Mouse (Mus musculus): ENCODE data around the gene H2-Eb1. TPM values are rescaled to one million over a fixed set of nuclear protein-coding genes. Genes with fewer than 3 reads are reported as not detected.
A peak's percentile ranks its signal among the peaks of the same experiment; 100 is the strongest.

Gene H2-Eb1
- polyA plus RNA-seq, 1 experiment from 2014 or later = 11.1 TPM

DNA sequence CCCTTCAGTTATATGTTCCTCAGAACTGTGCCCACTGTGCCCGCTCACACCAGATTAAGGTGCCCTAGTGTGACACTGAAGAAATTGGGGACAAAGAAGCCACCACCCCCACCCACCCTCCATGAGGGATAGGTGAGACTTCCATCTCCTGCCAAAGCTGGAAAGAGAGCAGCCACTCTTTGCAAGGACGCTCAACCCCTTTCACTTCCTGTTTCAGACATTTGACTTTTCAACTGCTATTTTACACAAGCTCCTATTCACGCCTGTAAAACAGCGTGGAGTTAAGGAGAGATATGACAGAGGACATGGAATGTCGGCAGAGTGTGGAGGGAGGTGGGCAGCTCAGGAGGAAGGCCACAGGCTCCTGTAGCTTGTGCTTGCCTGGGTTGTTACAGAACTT lies 19.2 kb upstream of the H2-Eb1 start:
- Histone ChIP-seq H3K9ac (ENCODE audit: low read depth, low read length) (no peak overlapping the region), H3K4me3 (ENCODE audit: low read length) (no peak overlapping the region), H3K4me2 (ENCODE audit: low read depth, low read length) (no peak overlapping the region), H3K27me3 (replicated peaks; ENCODE audit: control insufficient read depth, insufficient read depth, low read length) (no peaks in the 10 kb centered on the region), H3K27ac (ENCODE audit: low read length) (no peak overlapping the region), H3K9me3 (ENCODE audit: control insufficient read depth, low read length) (no peaks in the 10 kb centered on the region), H3K4me1 (ENCODE audit: control insufficient read depth, insufficient read depth, low read length) (no peaks in the 10 kb centered on the region), H3K36me3 (ENCODE audit: control insufficient read depth, insufficient read depth, low read length) (no peaks in the 10 kb centered on the region)
- WGBS = 74% methylated on average over 5 of the region's 5 CpGs
- ATAC-seq = no peak

DNA sequence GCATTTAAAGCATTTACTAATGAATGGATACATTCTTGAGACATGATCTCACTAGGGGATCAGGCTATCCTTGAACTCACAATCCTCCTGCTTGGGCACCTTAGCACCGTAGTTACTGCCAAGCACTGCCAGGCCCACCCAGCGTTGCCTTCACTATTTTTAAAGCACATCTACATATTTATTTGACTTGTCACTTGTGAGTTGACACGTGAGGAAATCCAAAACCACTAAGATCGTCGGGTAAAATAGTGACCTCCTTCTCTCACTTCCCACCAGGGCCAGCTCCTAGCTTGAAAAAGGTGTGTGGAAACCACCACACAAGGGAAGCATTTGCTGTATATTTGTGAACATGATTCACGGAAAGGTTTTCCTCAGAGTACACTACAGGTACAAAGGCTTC lies 18.7 kb upstream of the H2-Eb1 start:
- no peak overlapping the region for H3K4me3 ChIP-seq (ENCODE audit: low read length)
- no peaks in the 10 kb centered on the region for H3K36me3 ChIP-seq (ENCODE audit: control insufficient read depth, insufficient read depth, low read length)
- no peak for ATAC-seq
- no peaks in the 10 kb centered on the region for H3K27me3 ChIP-seq (replicated peaks; ENCODE audit: control insufficient read depth, insufficient read depth, low read length)
- no peak overlapping the region for H3K4me2 ChIP-seq (ENCODE audit: low read depth, low read length)
- 61% methylated on average over 6 of the region's 6 CpGs for WGBS
- no peak overlapping the region for H3K27ac ChIP-seq (ENCODE audit: low read length)
- no peaks in the 10 kb centered on the region for H3K4me1 ChIP-seq (ENCODE audit: control insufficient read depth, insufficient read depth, low read length)
- no peak overlapping the region for H3K9ac ChIP-seq (ENCODE audit: low read depth, low read length)
- H3K9me3 ChIP-seq (ENCODE audit: control insufficient read depth, low read length) = no peaks in the 10 kb centered on the region

DNA sequence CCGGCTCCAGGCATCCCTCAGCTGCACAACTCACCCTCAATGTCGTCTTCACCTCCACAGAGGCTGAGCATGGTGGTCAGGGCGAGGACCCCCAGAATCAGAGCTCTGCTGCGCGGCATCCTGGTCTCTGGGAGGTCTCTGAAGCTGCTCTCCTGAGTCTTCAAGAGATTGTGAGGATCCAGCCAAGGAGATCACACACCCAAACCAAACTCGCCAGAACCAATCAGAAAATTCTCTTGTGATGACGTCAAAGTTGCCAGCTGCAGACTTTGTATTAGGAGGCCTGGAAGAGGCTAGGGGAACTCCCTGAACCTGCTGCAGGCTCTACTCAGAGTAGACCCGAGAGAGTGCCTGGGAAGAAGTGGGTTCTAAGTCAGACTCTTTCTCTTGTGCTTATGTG lies 18.0 kb upstream of the H2-Eb1 start, which contains the start of gene H2-Aa:
Gene H2-Aa (minus strand): TSS at position 176 of the 400 bp plus-strand sequence.
- no peak within 1 kb of the TSS for H3K4me3 ChIP-seq (ENCODE audit: low read length)
- WGBS = 13% methylated on average over 8 of the region's 8 CpGs
- H3K4me1 ChIP-seq (ENCODE audit: control insufficient read depth, insufficient read depth, low read length) = no peaks in the 10 kb centered on the region
- H3K27me3 ChIP-seq (replicated peaks; ENCODE audit: control insufficient read depth, insufficient read depth, low read length) = no peaks in the 10 kb centered on the region
- no peak within 1 kb of the TSS for H3K9ac ChIP-seq (ENCODE audit: low read depth, low read length)
- no peak within 1 kb of the TSS for H3K4me2 ChIP-seq (ENCODE audit: low read depth, low read length)
- peak; percentile 79; the same call in 1 of the 2 replicates for ATAC-seq
- no peaks in the 10 kb centered on the region for H3K9me3 ChIP-seq (ENCODE audit: control insufficient read depth, low read length)
- H3K27ac ChIP-seq (ENCODE audit: low read length) = no peak within 1 kb of the TSS
- H3K36me3 ChIP-seq (ENCODE audit: control insufficient read depth, insufficient read depth, low read length) = no peaks in the 10 kb centered on the region

DNA sequence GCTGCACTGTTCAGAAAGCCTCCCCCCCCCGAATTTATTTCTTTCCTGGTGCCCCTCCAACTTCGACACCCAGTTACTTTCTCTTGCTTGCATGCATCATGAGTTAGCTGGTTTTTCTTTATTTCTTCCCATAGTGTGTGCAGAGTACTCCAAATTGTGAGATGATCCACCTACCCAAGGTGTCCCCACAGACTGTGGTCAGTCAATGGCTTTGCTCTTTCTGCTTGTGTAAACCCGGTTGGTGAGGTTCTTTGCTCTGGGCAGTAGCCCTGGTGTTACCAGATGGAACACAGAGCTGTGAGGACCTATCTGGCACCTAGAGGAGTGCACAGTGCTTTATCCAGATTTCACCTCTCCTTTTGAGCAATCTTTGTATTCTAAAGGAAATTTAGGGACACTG lies 17.5 kb upstream of the H2-Eb1 start:
- 66% methylated on average over 3 of the region's 3 CpGs for WGBS
- Histone ChIP-seq H3K4me1 (ENCODE audit: control insufficient read depth, insufficient read depth, low read length) (no peaks in the 10 kb centered on the region), H3K4me3 (ENCODE audit: low read length) (no peak overlapping the region)

DNA sequence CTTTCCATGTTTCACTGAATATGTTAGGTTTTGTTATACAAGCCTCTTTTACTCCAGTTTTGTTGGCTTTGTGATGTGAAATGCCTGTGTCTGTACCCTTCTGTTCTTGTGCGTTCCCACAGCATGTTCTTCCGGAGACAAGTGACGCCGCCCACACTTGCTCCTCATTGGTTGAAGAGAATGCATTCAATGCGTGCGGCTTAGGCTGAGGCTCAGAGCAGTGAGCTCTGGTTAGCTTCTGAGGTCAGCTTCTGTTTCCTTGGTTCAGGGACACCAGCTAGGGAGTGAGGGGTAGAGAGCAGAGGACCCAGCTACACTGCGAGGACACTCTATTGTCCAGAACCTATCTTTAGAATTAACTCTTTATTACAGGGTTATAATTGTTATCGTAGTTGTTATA lies 14.1 kb upstream of the H2-Eb1 start:
- no peaks in the 10 kb centered on the region for H3K4me1 ChIP-seq (ENCODE audit: control insufficient read depth, insufficient read depth, low read length)
- H3K36me3 ChIP-seq (ENCODE audit: control insufficient read depth, insufficient read depth, low read length) = no peaks in the 10 kb centered on the region
- no peak overlapping the region for H3K4me3 ChIP-seq (ENCODE audit: low read length)
- no peak overlapping the region for H3K9ac ChIP-seq (ENCODE audit: low read depth, low read length)
- no peaks in the 10 kb centered on the region for H3K9me3 ChIP-seq (ENCODE audit: control insufficient read depth, low read length)
- no peak overlapping the region for H3K27ac ChIP-seq (ENCODE audit: low read length)
- 16% methylated on average over 8 of the region's 8 CpGs for WGBS
- ATAC-seq = peak; percentile 77
- H3K27me3 ChIP-seq (replicated peaks; ENCODE audit: control insufficient read depth, insufficient read depth, low read length) = no peaks in the 10 kb centered on the region
- no peak overlapping the region for H3K4me2 ChIP-seq (ENCODE audit: low read depth, low read length)

More for the DNA sequence above, 17.5 kb upstream of the H2-Eb1 start:
- Histone ChIP-seq H3K4me2 (ENCODE audit: low read depth, low read length) (no peak overlapping the region), H3K9me3 (ENCODE audit: control insufficient read depth, low read length) (no peaks in the 10 kb centered on the region), H3K27ac (ENCODE audit: low read length) (no peak overlapping the region), H3K9ac (ENCODE audit: low read depth, low read length) (no peak overlapping the region), H3K36me3 (ENCODE audit: control insufficient read depth, insufficient read depth, low read length) (no peaks in the 10 kb centered on the region), H3K27me3 (replicated peaks; ENCODE audit: control insufficient read depth, insufficient read depth, low read length) (no peaks in the 10 kb centered on the region)
- no peak for ATAC-seq

DNA sequence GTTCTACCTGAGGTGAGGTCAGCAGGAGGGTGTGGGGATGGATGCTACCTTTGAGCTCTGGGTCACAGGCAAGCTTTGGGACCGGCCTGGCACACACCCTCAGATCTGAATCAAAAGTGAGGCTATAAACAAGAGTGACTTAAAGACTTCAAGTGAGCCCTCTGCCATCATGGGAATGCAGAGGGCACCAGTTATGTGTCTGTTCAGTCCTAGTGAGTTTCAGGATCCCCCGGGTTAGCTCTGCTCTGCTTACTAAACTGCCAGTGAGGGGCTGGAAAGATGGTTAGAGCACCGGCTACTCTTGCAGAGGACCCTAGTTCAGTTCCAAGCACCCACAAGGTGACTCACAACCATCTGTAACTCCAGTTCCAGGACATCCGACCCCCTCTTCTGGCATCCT lies 13.1 kb upstream of the H2-Eb1 start:
- no peak for ATAC-seq
- Histone ChIP-seq H3K4me1 (ENCODE audit: control insufficient read depth, insufficient read depth, low read length) (no peaks in the 10 kb centered on the region), H3K27ac (ENCODE audit: low read length) (no peak overlapping the region), H3K9ac (ENCODE audit: low read depth, low read length) (no peak overlapping the region), H3K9me3 (ENCODE audit: control insufficient read depth, low read length) (no peaks in the 10 kb centered on the region), H3K36me3 (ENCODE audit: control insufficient read depth, insufficient read depth, low read length) (no peaks in the 10 kb centered on the region), H3K4me2 (ENCODE audit: low read depth, low read length) (no peak overlapping the region), H3K27me3 (replicated peaks; ENCODE audit: control insufficient read depth, insufficient read depth, low read length) (no peaks in the 10 kb centered on the region), H3K4me3 (ENCODE audit: low read length) (no peak overlapping the region)
- 85% methylated on average over 4 of the region's 4 CpGs for WGBS

DNA sequence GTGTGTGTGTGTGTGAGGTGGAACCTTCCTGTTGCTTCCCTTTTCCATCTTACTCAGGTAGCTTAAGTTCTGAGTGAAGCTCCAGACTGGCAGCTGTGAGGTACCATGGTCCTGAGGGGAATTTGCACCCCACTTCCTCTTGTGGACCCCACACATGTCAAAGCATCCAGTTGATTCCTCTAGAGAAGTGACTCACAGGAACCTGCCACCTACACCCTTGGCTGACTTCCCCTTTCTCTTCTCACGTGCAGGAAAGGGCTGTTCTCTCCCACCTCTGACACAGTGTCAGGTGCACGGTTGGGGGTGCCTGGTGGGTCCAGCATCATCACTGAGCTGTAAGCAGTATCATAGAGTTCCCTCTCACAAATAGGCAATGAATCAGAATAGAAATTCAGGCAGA lies 12.1 kb upstream of the H2-Eb1 start:
- 61% methylated on average over 2 of the region's 2 CpGs for WGBS
- ATAC-seq = no peak

DNA sequence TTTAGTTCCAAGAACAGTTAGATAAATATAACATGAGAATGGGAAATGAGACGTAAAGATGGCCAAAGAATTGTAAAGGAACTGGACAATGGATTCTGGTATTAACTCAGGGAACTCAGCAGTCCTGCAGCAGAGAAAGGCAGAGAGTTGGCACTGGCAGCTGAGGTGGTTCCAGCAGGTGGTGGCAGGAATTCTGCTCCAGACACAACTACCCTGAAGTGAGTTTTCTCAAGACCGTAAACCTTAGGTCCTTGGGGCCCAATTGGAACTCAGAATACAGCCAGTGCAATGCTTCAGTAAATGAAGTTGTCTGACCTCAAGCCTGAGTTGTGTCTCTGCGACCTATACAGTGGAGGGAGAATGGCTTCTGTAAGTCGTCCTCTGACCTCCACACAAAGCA lies 11.4 kb upstream of the H2-Eb1 start:
- Histone ChIP-seq H3K9ac (ENCODE audit: low read depth, low read length) (no peak overlapping the region), H3K27ac (ENCODE audit: low read length) (no peak overlapping the region), H3K9me3 (ENCODE audit: control insufficient read depth, low read length) (no peaks in the 10 kb centered on the region), H3K4me3 (ENCODE audit: low read length) (no peak overlapping the region), H3K27me3 (replicated peaks; ENCODE audit: control insufficient read depth, insufficient read depth, low read length) (no peaks in the 10 kb centered on the region), H3K4me1 (ENCODE audit: control insufficient read depth, insufficient read depth, low read length) (no peaks in the 10 kb centered on the region), H3K36me3 (ENCODE audit: control insufficient read depth, insufficient read depth, low read length) (no peaks in the 10 kb centered on the region), H3K4me2 (ENCODE audit: low read depth, low read length) (no peak overlapping the region)
- ATAC-seq = no peak
- WGBS = 62% methylated on average over 4 of the region's 4 CpGs

More for the DNA sequence above, 12.1 kb upstream of the H2-Eb1 start:
- Histone ChIP-seq H3K36me3 (ENCODE audit: control insufficient read depth, insufficient read depth, low read length) (no peaks in the 10 kb centered on the region), H3K27ac (ENCODE audit: low read length) (no peak overlapping the region), H3K4me3 (ENCODE audit: low read length) (no peak overlapping the region), H3K9ac (ENCODE audit: low read depth, low read length) (no peak overlapping the region), H3K9me3 (ENCODE audit: control insufficient read depth, low read length) (no peaks in the 10 kb centered on the region), H3K4me1 (ENCODE audit: control insufficient read depth, insufficient read depth, low read length) (no peaks in the 10 kb centered on the region), H3K4me2 (ENCODE audit: low read depth, low read length) (no peak overlapping the region), H3K27me3 (replicated peaks; ENCODE audit: control insufficient read depth, insufficient read depth, low read length) (no peaks in the 10 kb centered on the region)

DNA sequence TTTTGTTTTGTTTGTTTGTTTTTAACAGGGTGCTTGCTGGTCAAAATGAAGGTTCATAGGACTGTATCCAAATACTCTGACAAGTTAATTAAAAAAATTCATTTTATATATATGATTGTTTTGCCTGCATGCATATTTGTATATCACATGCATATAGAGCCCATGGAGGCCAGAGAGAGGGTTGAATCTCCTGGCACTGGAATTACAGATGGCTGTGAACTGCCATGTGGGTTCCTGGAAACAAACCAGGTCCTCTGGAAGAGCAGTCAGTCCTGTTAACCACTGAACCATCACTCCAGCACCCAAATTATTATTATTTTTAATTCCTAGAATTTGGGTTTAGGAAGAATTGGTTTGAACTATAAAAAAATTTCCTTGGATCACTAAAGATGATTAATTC lies 10.4 kb upstream of the H2-Eb1 start:
- ATAC-seq = no peak

More for the DNA sequence above, 10.4 kb upstream of the H2-Eb1 start:
- Histone ChIP-seq H3K4me3 (ENCODE audit: low read length) (no peak overlapping the region), H3K4me2 (ENCODE audit: low read depth, low read length) (no peak overlapping the region), H3K27ac (ENCODE audit: low read length) (no peak overlapping the region), H3K36me3 (ENCODE audit: control insufficient read depth, insufficient read depth, low read length) (no peaks in the 10 kb centered on the region), H3K27me3 (replicated peaks; ENCODE audit: control insufficient read depth, insufficient read depth, low read length) (no peaks in the 10 kb centered on the region), H3K9me3 (ENCODE audit: control insufficient read depth, low read length) (no peaks in the 10 kb centered on the region), H3K4me1 (ENCODE audit: control insufficient read depth, insufficient read depth, low read length) (no peaks in the 10 kb centered on the region), H3K9ac (ENCODE audit: low read depth, low read length) (no peak overlapping the region)
